Mouse (Mus musculus): ENCODE data around the gene Oxsr1.

Oxsr1 gene

DNA sequence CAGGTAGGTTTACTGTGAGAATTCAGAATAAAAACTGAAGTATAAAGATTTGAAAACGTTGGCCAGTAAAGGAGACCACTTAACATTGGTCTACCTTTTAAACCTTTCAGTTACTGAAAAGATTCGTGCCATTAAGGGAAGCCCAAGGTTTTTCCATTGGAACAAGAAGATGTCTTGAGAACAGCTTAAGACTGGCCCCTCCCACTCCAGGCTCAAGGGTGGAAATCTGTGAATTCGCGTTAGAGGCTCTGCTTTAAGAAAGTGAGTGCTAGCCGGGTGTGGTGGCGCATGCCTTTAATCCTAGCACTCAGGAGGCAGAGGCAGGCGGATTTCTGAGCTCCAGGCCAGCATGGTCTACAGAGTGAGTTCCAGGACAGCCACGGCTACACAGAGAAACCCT is 109.2 kb downstream of the Oxsr1 start:
- DNase-seq: no peak

DNA sequence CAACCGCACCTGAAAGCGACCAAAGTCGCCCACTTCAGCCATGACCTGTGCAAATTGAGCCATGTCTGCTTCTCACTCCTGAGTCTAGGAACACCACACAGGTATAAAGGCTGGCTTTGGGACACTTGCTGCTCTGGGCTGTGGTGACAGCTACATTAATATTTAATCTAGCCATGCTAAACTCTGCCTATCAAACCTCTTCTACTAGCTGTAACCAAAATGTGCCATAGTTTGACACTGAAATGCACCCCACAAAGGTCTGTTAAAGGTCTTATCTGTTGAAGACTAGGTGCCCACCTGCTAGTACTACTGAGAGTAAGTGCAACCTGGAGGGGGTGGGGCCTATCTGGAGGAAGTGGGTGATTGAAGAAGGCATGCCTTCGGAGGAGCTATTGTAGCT is 113.2 kb downstream of the Oxsr1 start, which contains the start of gene Slc22a13:
Gene Slc22a13, minus strand, starts transcription at position 101 of the 400 bp plus-strand sequence.
- no peak for DNase-seq

DNA sequence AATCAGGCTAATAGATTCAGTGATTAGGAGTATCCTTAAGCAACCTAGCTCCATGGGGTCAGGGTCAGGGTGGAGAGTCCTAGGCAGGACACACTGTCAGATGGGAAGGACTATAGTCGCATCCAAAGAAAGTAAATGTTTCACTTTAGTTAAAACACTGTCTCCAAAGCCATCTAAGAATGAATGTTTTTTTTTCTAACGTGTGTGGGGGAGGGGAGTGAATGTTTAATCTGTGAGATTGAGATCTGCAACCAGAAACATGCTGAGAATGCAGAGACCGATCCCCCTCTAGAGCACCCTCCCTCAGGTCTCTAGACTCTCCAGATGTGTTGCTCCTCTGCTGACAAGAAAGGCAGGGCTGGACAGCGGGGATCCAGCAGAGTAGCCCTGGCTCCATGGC is 115.1 kb downstream of the Oxsr1 start:
- no peak for DNase-seq

DNA sequence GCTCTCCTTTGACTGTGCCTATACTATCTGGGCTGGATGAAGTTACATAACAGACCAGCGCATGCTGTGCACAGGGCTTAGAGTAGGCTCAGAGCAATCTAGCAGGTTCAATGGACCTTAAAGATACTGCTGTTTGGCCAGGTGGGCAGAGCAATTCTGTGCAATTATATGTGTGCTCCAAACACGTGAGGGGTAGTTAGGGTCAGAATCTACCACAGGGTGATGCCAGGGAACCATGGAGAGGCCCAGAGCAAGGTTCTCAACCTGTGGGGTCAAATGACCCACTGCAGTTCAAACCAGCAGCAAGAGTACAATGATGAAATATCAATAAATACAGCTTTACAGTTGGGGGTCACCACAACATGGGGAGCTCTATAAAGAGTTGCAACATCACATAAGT is 115.6 kb downstream of the Oxsr1 start:
- no peak for DNase-seq

DNA sequence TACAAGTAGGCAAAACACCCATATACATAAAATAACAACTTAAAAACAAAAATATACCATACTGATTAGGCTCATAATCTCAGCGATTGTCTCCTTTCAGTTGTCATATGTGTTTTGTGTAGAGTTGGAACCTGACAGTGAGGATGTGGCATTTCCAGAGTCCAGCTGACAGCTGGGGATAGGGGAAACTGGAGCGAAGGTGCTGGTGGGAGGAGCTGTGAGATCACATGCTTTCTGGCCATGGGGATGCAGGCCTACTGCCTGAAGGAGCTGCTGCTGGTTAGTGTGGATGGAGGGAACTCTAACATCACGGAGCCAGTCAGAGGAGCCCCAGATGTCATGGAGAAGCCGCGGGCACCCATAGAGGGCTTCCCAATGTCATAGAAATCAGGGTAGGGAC is 116.5 kb downstream of the Oxsr1 start:
- no peak for DNase-seq

DNA sequence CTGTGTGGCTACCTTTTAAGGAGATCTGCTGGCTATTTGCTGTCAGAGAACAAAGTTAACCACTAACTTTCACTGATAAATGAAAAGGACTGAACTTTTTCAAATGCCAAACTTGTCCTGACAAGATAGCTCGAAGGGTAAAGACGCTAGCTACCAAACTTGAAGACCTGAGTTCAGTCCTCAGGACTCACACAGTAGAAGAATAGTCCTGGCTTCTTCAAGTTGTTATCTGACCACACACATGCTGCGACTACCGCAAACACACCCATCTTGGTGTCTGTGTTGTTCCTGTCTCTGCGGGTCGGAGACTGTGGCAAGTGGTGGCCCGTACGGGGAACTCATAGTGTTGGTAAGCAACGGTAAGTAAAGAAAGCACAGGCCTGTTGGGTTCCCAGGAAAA is 118.6 kb downstream of the Oxsr1 start:
- no peak for DNase-seq

DNA sequence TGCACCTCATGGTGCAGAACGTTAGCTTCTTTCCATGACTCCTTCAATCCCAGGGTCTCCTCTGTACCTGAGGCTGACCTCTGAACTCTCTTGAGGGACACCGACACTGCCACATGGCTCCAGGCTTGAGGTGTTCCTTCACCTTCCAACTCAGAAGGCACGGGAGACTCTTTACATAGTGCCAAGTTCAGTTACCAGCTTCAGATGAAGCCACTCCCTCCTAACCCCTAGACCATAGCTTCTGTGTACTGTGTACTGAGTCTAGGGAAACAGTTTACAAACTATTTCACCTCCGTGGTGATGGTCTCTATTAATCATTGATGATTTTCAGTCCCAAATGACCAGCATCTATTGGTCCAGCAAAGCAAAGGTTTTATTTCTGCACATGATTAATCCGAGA is 120.6 kb downstream of the Oxsr1 start:
- no peak for DNase-seq

DNA sequence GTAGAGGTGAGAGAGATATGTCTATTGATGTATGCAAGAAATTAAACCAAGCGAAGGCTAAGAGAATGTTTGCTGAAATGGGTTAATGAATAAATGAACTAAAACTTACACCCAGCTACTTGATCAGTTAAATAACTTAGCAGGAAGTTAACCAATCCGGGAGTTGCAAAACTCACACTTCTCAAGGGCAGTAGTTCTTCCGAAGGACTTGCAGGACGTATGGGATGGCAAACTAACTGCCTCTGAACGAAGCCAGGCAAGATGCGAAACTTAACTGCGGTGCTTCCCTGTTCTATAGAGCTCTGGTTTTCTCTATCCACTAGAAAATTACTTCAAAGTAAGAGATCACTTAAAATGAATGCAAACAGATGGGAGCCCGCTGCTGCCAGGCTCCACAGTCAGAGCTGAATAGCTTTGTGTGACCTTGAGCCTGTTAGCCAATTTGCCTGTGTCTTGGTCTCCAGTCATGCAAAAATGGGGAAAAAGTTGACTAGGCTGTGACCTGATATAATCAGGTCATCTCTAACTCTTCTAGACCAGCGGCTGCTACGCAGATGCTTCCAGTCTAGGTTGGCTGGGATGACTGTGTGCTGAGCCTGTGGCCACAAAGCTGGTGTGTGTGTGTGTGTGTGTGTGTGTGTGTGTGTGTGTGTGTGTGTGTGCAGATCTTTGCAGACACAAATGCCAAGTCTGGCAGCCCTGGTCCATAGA is 122.9 kb downstream of the Oxsr1 start:
- DNase-seq: peak; percentile 52 to 61

DNA sequence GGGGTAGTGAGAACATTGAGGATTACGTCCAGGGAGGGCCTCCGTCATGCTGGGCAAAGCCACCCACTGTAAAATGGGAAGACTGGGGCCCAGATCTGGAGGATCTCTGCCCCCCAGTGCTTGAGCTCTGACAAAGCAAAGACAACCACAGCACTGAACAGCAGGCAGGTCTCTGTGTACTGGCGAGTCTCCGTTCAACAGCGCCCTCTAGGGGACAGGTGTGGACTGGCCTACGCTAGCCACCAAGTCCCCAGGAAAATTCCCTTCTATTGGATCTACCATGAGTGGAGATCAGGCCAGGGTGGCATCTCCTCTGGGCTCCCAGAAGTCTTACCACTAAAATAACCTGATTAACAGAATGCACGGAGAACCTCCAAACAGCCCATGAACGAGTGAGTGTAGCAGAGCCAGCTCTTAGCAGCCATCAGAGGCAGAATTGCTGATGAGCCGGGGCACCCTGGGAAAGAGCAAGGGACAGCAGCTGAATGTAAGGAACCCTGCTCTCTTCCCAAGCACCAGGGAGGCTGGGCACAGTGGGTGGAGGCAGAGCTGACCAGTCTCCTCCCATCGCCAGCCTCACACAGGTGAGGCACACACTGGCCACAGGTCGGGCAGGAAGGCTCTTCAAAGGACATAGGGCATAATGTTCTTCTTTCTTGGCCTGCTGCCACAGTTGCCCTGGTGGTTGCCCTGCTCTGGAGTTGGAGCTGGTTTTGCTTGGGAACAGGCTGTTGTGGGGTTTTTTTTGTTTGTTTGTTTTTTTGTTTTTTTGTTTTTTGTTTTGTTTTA is 129.8 kb downstream of the Oxsr1 start:
- peak; percentile 71 to 77 for DNase-seq
